Mouse (Mus musculus) cerebellum, adult 11-12 months (tissue): Measurements from ENCODE around the gene Wwox.

Experiments
- DNase-seq: peaks from one replicate; pipeline ENCODE4 v3.0.0; 2022

The Wwox gene

GRCm38 (mm10) chr8:114604315-114604714 is 164.9 kb downstream of the Wwox start:
- DNase-seq: no peak

DNA sequence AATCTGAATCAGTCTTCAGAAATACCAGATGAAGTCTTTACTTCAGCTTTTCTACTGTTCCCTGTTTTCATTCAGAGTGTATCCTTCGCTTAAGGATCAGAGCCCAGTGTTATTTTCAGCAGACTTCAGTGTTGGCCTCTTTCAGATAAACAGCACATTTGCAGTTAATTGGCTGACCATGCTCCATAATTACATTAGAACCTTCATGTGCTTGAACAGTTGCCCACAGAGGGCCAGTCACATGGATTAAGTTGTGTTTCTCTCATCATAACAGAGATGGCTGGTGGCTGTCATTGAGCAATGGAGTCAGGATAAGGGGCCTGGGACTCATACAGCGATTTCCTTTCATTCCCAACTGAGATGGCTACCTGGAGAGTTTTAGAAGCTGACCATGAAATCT is 166.2 kb downstream of the Wwox start:
- DNase-seq: no peak

- DNase-seq: no peak
Measured at GRCm38 (mm10) chr8:114609330-114609729, 169.9 kb downstream of the Wwox start.

GRCm38 (mm10) chr8:114611075-114611474 is 171.6 kb downstream of the Wwox start:
- no peak for DNase-seq

DNA sequence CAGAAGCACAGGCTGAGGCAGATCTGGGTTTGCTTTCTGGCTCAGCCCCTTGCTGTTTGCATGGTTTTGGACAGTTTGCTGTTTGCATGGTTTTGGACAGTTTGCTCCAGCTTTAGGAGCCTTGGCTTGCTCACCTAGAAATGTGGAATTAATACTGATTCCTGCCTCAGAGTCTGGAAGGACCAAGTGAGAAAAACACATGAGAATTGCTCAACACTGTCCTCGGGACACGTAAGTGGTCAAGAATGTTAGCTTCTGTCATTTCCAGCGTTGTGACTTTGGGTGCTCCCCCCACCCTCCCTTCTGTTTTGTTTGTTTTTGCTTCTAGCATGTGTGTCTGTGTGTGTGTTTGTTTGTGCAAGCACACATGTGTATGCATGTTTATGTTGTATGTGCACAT is 172.6 kb downstream of the Wwox start:
- no peak for DNase-seq

- DNase-seq: no peak
Measured at GRCm38 (mm10) chr8:114615413-114615812, 176.0 kb downstream of the Wwox start.

- no peak for DNase-seq
Measured at GRCm38 (mm10) chr8:114615908-114616307, 176.5 kb downstream of the Wwox start.

DNA sequence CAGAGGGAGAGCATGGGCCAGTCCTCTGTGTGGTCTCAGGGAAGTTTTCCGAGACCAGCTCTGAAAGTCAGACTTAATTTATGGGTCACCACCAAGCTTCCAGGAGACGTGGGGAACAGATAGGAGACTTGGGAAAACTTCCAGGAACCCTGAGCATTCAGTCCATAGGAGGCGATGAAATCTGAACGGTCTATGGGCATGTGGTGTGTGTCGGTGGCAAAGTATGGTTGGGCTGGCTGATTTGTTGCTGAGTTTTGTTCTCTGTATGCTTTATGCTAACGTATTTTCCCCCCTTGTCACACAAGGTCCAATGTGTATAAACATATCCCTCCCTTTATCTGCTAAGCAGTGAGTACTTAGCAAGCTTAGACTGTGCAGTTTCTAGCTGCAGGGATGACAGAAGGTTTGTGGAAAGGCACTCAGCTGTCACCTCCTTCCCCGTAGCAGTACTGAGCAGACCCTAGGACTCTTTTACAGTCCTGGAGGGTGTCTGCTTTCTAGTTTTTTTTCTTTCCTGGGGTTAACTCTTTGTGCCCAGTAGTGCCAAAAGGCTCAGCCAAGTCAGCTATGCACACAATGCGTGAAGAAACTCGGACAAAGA is 179.6 kb downstream of the Wwox start:
- no peak for DNase-seq

- DNase-seq: no peak
Measured at GRCm38 (mm10) chr8:114625402-114625801, 185.9 kb downstream of the Wwox start.

DNA sequence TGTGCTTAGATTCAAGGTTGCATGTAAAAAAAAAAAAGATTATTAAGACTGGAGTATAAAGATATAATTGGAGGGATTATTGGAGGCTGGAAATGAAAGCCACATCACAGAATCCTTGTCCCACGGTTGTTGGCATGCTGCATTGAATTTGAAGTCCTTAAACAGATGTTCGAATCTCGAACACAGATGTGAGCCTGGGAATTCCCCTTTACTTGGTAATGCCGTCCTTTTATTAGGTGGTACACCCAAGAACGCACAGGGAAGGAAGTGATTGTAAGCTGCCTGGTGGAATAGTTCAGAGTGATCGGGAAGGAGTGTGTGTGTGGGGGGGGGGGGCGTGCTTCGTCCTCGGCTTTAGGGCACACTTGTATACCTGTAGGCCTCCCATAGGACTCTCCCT is 187.4 kb downstream of the Wwox start:
- no peak for DNase-seq

GRCm38 (mm10) chr8:114629719-114630118 is 190.3 kb downstream of the Wwox start:
- DNase-seq: no peak

DNA sequence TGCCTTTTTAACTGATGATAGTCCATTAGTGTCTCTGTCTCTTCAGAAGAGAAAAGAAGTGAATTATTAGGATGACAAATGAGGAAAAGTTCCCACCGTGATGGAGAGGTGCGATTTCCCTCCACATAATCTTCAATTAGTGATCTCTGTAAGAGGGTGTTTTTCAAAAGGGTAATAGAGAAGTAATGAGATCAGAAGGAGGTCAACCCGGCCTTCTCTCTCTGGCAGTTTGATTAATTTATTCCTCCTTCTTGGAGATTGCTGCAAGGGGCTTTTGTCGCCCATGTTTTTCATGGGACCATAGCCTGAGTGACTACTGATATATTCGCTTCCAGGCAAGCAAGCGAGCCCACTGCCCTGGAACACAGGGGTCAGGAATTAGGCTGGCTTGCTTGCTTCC is 191.6 kb downstream of the Wwox start:
- no peak for DNase-seq

- DNase-seq: no peak
Measured at GRCm38 (mm10) chr8:114634151-114634550, 194.7 kb downstream of the Wwox start.

- DNase-seq: no peak
Measured at GRCm38 (mm10) chr8:114634669-114635410, 195.4 kb downstream of the Wwox start.

DNA sequence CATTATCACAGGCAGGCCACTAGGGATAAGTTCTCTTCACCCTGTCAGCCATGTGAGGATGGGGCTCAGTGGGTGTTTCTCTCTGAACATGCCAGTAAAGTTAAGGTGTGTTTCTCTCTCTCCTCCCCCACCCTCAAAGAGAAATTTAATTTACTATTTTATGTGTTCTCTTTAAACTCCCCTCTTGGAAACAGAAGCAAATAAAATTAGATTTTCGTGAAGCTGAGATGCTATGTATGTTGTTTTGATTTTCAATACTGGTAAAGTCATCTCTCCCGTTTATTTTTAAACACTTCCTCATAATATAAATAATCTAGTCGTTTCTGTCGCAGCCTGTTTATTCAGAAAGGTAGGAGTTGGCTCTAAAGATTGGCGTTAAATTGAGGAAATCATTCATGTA is 196.9 kb downstream of the Wwox start:
- DNase-seq: no peak

DNA sequence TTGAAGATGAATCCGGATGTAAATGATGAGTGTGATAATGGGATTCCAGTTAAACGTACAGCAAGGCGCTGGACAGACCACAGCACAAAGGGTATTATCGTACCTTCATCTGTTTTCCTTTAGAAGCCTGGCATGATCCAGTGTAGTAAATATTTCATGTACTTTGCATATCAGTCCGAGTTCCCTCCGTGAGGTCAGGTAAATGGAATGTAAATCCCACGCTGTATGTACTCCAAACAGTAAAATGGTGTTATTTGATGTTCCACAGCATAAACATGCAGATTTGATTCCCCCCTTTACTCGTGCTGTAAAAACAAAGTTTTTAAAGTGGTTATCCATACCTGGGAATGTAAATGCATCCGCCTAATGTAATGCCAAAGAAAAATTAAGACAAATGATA is 202.4 kb downstream of the Wwox start:
- no peak for DNase-seq

DNA sequence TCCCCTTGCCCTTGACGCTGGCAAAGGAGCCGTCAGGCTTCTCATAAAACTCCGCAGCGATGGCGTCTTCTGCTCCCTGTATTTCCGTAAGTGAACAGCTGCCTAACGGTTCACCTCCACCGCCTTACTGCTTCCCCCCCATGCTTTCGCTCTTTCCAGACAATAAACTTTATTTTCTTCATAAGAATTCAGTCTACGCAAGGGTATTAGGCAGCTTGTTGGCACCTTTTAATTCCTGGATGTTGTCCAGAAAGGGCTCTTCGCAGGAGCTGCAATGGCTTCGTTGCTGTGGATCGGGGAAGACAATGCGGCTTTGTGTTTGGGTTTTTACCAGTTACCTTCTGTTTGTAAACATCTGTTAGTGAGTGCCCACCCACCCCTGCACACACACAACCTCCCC is 211.3 kb downstream of the Wwox start:
- DNase-seq: no peak

DNA sequence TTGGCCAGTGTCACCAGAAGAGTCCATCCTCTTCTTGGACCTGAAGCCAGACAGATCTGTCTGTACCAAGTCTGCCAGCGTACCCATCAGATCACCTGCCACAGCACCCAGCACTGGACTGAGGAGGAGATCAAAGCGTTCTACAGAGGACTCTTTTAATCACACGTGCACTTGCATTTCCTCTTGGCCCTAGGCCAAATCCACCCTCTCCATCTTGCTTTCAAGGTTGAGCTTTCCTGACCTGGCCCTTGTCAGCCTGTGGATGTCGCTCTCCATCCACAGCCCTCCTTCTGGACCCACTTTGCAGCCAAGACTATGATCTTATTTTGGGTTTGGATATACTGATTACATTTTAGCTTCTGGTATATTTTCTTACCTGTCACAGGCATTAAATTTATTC is 218.3 kb downstream of the Wwox start:
- peak; percentile 84 for DNase-seq

GRCm38 (mm10) chr8:114658475-114658874 is 219.0 kb downstream of the Wwox start:
- DNase-seq: no peak

DNA sequence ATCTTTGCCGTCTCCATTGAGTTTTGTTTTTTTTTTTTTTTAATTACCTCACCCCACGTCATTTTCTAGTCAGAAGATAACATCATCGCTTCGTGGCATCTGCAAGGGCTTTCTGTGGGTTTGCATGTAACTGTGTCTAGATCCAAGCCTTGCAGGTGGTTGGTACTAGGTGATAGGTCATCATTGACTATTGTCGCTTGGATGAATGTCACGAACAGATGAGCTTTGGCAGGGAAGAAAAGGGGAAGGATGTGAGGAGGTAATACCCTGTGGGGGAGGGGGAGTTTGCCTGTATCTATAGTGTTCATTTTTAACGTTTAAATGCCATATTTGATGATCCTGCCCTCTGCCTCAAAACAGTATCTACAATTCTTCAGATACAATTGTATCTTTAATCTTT is 223.6 kb downstream of the Wwox start:
- no peak for DNase-seq

GRCm38 (mm10) chr8:114665521-114665920 is 226.1 kb downstream of the Wwox start:
- no peak for DNase-seq

- no peak for DNase-seq
Measured at GRCm38 (mm10) chr8:114670801-114671200, 231.3 kb downstream of the Wwox start.

DNA sequence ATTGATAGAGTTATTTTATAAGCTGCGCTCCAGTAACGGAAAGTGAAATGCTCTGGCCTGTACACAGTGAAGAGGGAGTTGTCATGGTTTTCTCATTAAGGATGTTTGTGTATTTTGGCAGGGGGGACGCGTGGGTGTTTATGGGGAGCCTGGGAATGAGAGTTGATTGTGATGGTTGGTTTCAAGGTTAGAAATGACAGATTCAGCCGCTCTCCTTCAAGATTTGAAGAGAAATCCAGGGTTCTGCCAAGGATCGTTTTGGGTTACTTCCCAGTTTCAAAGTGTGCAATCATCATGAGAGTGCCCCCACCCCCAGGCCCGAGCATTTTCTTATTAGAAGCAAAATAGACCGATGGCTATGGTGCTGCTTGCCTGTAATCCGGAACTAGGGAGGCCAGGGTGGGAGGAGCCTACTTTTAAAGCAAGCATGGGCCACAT is 231.8 kb downstream of the Wwox start:
- no peak for DNase-seq

DNA sequence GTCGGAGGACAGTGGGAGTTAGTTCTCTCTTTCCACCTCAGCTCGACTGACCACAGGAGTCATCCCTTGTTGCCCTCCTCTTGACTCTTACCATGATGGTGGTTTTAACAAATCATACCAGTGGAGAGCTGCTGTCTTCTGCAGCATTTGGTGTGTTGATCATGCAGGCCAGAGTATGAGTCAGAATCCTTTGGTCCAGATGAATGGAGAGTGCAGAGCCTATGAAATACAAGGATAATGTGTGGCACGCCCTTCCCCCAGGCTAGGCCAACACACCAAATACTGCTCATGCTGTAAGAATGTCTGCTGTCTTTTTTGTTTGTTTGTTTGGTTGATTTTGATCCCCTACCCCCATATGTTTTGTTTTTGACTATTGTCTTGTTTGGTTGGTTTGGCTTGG is 234.0 kb downstream of the Wwox start:
- DNase-seq: no peak

DNA sequence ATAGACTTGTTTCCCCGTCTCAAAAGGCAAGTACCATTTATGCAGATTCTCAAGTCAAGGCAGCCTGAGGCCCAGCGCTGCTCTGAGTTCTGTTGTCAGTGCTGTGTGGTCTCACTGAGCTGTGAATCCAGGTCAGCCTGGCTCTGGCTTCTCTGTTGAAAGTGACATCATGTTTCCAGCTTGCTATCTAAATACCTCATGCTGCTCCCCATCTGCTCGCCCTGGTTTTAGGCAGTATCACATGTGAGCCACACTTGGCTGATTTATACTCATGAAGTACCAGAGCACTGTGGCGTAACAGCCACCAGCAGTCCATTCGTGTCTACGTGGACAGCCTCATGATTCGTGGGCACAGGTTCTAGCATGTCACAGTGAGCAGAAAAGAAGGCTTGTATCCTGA is 235.7 kb downstream of the Wwox start:
- peak; percentile 96 for DNase-seq
